Mouse (Mus musculus) intestine, postnatal 0 days (tissue): ENCODE results near the gene Smim12. TPM values are rescaled to one million over a fixed set of nuclear protein-coding genes. Genes with fewer than 3 reads are reported as not detected.

Experiments
- ATAC-seq: fragments of 200-750 bp; cut with Nextera tagmentation; 2 replicates; pipeline ENCODE4 v1.8.0; 2017; ENCODE audit warnings: mild to moderate bottlenecking, moderate TSS enrichment, moderate library complexity
- H3K27ac ChIP-seq: fragments of 300-500 bp; sonication (generic); 2 replicates; pipeline ENCODE4 v1.5.1; 2014; ENCODE audit warnings: mild to moderate bottlenecking, low read depth, low read length, moderate library complexity
- H3K27me3 ChIP-seq: fragments of 300-500 bp; sonication (generic); replicated peaks from 2 replicates; pipeline ENCODE4 v1.6.1; 2014; ENCODE audit warnings: low read length, mixed read lengths; ENCODE audit not compliant: control insufficient read depth, insufficient read depth
- H3K36me3 ChIP-seq: fragments of 300-500 bp; sonication (generic); 2 replicates; pipeline ENCODE4 v1.6.1; 2014; ENCODE audit warnings: mild to moderate bottlenecking, moderate library complexity; ENCODE audit not compliant: control insufficient read depth, insufficient read depth
- H3K4me1 ChIP-seq: fragments of 300-500 bp; sonication (generic); replicated peaks from 2 replicates; pipeline ENCODE4 v1.6.1; 2014; ENCODE audit warnings: antibody characterized with exemption, low read length, mixed read lengths; ENCODE audit not compliant: control insufficient read depth, insufficient read depth
- H3K4me2 ChIP-seq: fragments of 300-500 bp; sonication (generic); replicated peaks from 2 replicates; pipeline ENCODE4 v1.6.1; 2014; ENCODE audit warnings: low read depth, mild to moderate bottlenecking, moderate library complexity
- H3K4me3 ChIP-seq: fragments of 300-500 bp; sonication (generic); 2 replicates; pipeline ENCODE4 v1.5.1; 2014; ENCODE audit warnings: low read depth, low read length
- H3K9ac ChIP-seq: fragments of 300-500 bp; sonication (generic); 2 replicates; pipeline ENCODE4 v1.6.1; 2014; ENCODE audit warnings: mild to moderate bottlenecking, low read depth, low read length
- H3K9me3 ChIP-seq: fragments of 300-500 bp; sonication (generic); 2 replicates; pipeline ENCODE4 v1.6.1; 2016; ENCODE audit warnings: mixed run types; ENCODE audit not compliant: control insufficient read depth
- CTCF ChIP-seq: sonication (generic); IDR thresholded peaks from 2 replicates; pipeline ENCODE4 v1.5.1; 2016; ENCODE audit warnings: low read depth, mild to moderate bottlenecking, control low read depth, antibody characterized with exemption, moderate library complexity
- WGBS: fragments of 180-500 bp; shearing (Covaris S2); extraction: QIAGEN DNeasy Blood & Tissue Kit; methylation state at CpG from one replicate; pipeline ENCODE4 v1.1.7; 2014; 5-methylcytosine and 5-hydroxymethylcytosine counted together
- polyA plus RNA-seq: library from polyadenylated mRNA; unstranded; fragments of >200 nt; fragmentation: Nextera tagmentation; extraction: Ambion mirVana; gene quantifications from 2 replicates; pipeline ENCODE4 v1.2.1, GENCODE M21; 2015

Gene Smim12
- polyA plus RNA-seq, 1 experiment from 2014 or later, result 42.4 TPM

GRCm38 (mm10) chr4:127232551-127232950 lies 11.0 kb upstream of the Smim12 start:
- no peak overlapping the region for H3K4me2 ChIP-seq
- H3K9ac ChIP-seq, result no peak overlapping the region
- H3K27me3 ChIP-seq, result peaks cover 15% of the 10 kb centered on the region
- 71% methylated on average over 5 of the region's 5 CpGs for WGBS
- H3K27ac ChIP-seq, result no peak overlapping the region
- ATAC-seq, result no peak
- H3K4me3 ChIP-seq, result no peak overlapping the region
- no peaks in the 10 kb centered on the region for H3K9me3 ChIP-seq
- no peaks in the 10 kb centered on the region for H3K36me3 ChIP-seq
- peaks cover 5% of the 10 kb centered on the region; the same call in 1 of the 2 replicates for H3K4me1 ChIP-seq
- no peak for TF ChIP-seq CTCF

GRCm38 (mm10) chr4:127233416-127234125 lies 10.0 kb upstream of the Smim12 start:
- H3K4me2 ChIP-seq, result no peak overlapping the region
- TF ChIP-seq CTCF, result no peak
- H3K36me3 ChIP-seq, result no peaks in the 10 kb centered on the region
- H3K4me1 ChIP-seq, result peaks cover 5% of the 10 kb centered on the region; the same call in 1 of the 2 replicates
- WGBS, result 78% methylated on average over 40 of the region's 40 CpGs
- ATAC-seq, result 0 out of 2 replicates have a peak, but pooled peaks have one; percentile 2
- H3K4me3 ChIP-seq, result no peak overlapping the region
- H3K27me3 ChIP-seq, result peaks cover 17% of the 10 kb centered on the region
- H3K27ac ChIP-seq, result no peak overlapping the region
- H3K9me3 ChIP-seq, result no peaks in the 10 kb centered on the region
- no peak overlapping the region for H3K9ac ChIP-seq

GRCm38 (mm10) chr4:127235742-127236487 lies 7.7 kb upstream of the Smim12 start:
- Histone ChIP-seq H3K9ac (peak overlapping the region; percentile 40), H3K4me2 (peak overlapping the region; percentile 96), H3K4me1 (peaks cover 5% of the 10 kb centered on the region; the same call in 1 of the 2 replicates), H3K36me3 (no peaks in the 10 kb centered on the region), H3K27ac (no peak overlapping the region), H3K4me3 (peak overlapping the region; percentile 55), H3K9me3 (no peaks in the 10 kb centered on the region), H3K27me3 (peaks cover 17% of the 10 kb centered on the region)
- under 1% methylated on average over 67 of the region's 67 CpGs for WGBS
- peak; percentile 66 for TF ChIP-seq CTCF
- peak; percentile 71 for ATAC-seq

GRCm38 (mm10) chr4:127236631-127237030 lies 7.0 kb upstream of the Smim12 start:
- 4% methylated on average over 14 of the region's 14 CpGs for WGBS
- no peaks in the 10 kb centered on the region for H3K9me3 ChIP-seq
- no peak overlapping the region for H3K27ac ChIP-seq
- no peak for TF ChIP-seq CTCF
- H3K4me2 ChIP-seq, result peak overlapping the region; percentile 96
- H3K9ac ChIP-seq, result 0 out of 2 replicates have a peak overlapping the region, but pooled peaks have one; percentile 40
- peaks cover 17% of the 10 kb centered on the region for H3K27me3 ChIP-seq
- H3K4me1 ChIP-seq, result peaks cover 5% of the 10 kb centered on the region; the same call in 1 of the 2 replicates
- H3K36me3 ChIP-seq, result no peaks in the 10 kb centered on the region
- peak overlapping the region; percentile 55 for H3K4me3 ChIP-seq
- no peak for ATAC-seq

- H3K9me3 ChIP-seq, result no peaks in the 10 kb centered on the region
- 70% methylated on average over 10 of the region's 10 CpGs for WGBS
- H3K27me3 ChIP-seq, result peaks cover 17% of the 10 kb centered on the region
- TF ChIP-seq CTCF, result no peak
- H3K9ac ChIP-seq, result no peak overlapping the region
- no peak overlapping the region for H3K27ac ChIP-seq
- ATAC-seq, result no peak
- no peak overlapping the region for H3K4me3 ChIP-seq
- H3K4me2 ChIP-seq, result no peak overlapping the region
- no peaks in the 10 kb centered on the region for H3K36me3 ChIP-seq
- peaks cover 5% of the 10 kb centered on the region; the same call in 1 of the 2 replicates for H3K4me1 ChIP-seq
These were observed 6.3 kb upstream of the Smim12 start for GRCm38 (mm10) chr4:127237271-127237670.

GRCm38 (mm10) chr4:127242696-127243095 lies 888 bp upstream of the Smim12 start:
- no peak overlapping the region for H3K27ac ChIP-seq
- ATAC-seq, result no peak
- no peak overlapping the region for H3K4me3 ChIP-seq
- peaks cover 10% of the 10 kb centered on the region; the same call in 1 of the 2 replicates for H3K36me3 ChIP-seq
- H3K9ac ChIP-seq, result no peak overlapping the region
- H3K4me2 ChIP-seq, result no peak overlapping the region
- 55% methylated on average over 6 of the region's 6 CpGs for WGBS
- no peaks in the 10 kb centered on the region for H3K4me1 ChIP-seq
- H3K27me3 ChIP-seq, result peaks cover under 1% of the 10 kb centered on the region; the same call in 1 of the 2 replicates
- no peaks in the 10 kb centered on the region for H3K9me3 ChIP-seq
- no peak for TF ChIP-seq CTCF
